Mouse (Mus musculus): ENCODE measurements around the gene Pttg1ip.

Pttg1ip gene

DNA sequence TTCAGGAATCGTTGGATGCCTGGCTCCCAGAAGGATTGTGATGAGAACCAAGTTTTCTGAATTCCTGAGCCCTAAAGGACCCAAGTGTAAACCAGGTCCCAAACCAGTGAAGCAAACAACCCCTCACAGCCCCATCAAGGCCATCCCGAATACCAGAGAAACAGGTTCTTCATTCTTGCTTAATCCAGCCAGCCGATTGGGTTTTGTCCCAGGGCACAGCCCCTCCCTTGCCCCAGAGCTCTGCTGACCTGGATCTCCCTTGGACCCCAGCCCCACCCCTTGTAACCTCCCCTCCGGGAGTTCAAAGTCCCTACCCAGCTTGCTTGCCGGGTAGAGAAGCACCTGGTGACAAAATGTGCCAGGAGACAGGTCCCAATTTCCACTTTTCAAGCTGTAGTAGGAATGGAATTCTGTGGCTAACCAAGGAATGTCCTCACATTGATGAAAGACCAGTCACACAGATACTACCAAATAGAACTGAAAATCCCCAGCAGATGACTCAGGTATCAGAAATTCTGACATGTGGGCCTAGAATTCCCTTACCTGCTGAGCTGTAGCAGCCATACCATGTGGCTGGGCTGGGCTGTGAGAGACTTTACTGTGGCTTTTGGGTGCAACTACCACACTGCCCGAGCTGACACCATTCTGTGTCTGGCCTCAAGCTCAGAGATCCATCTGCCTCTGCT, 11.4 kb upstream of the Pttg1ip start:
- no peak for DNase-seq

DNA sequence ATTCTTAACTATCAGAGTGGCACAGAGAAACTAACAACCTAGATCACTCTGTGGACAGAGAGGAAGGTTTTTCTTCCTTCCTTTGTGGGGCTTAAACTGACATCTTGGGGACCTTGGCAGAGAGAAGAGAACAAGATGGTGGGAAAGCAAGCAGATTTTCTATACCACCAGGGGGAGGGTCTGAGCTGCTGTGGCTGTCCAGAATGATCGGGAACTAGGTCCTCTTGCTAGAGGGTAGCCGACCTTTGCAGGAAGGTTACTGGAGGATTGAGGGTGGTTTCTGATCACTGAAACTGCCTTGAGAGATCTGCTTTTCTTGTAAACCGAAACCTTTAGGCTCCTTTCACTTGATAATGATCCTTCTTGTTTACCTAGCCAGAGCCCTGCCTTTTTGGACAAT, 9.3 kb upstream of the Pttg1ip start:
- DNase-seq, result peak; percentile 25

DNA sequence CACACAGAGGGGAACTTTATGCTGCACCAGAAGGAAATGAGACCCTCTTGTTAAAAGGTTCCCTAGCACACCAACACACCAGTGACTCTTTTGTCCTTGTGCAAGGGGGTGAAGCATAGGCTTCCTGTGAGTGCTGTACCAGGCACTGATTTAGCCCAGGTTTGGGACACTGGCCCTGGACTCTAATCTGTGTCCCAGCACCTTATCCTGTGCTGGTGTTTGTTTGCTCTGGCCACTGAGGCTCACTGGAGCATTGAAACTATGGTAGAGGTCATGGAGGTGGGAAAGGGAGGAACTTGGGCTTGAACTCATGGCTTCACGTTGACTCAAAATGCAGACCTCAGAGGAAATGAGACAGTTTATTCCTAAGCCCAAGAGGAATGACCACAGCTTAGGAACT, 8.4 kb upstream of the Pttg1ip start:
- DNase-seq, result no peak

DNA sequence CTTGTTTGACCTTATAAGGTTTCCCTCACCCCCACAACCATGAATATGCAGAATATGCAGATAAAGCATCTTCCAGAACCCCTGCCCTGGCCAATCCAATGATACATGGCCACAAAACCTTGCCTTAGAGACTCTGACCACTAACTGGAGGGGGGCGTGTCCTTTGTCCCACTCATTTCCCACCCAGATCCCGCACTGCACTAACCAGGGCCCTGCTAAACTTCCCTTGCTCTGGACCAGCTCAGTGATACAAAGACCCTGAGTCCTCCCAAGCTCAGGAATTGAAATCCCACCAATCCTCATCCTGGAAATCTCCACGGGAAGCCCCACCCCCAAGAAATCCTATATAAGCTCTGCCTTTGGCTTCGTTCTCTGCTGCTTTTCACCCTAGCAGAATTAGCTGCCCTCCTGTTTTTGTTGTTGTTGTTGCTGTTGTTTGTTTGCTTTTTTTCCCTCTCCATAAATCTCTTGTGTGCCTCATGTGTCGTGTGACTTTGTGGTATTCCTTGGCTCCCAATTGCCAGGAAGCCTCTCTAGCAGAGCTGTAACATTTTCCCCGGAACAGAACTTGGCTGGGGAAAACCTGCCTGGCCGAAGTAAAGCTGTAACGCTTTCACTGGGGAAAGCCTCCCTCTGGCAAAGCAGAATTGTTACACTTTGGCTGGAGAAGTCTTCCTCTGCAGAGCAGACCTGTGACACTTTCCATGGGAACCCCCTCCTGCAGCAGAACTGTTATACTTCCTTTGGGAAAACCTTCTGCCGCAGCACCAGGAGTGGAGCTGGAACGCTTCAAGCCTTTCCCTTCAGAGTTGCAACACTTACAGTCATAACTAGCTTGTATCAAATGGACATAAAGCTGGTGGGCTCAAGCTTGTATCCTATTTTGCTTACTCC, 1.2 kb upstream of the Pttg1ip start:
- no peak for DNase-seq

DNA sequence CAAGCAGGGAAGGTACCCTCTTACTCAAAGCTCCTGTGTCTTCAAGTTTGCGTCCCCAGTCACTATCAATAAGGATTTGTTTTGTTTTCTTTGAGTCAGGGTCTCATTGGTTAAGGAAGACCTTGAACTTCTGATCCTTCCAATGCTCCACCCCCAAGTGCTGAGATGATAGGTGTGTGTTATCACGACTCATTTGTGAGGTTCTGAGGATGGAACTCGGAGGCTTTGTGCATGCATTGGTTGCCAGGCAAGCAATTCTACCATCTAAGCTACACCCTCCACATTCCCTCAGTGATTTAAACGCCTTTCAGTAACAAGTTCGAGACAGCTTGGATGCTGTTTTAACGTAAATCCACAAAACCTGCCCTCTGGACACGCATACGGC, 505 bp upstream of the Pttg1ip start:
- DNase-seq, result no peak

DNA sequence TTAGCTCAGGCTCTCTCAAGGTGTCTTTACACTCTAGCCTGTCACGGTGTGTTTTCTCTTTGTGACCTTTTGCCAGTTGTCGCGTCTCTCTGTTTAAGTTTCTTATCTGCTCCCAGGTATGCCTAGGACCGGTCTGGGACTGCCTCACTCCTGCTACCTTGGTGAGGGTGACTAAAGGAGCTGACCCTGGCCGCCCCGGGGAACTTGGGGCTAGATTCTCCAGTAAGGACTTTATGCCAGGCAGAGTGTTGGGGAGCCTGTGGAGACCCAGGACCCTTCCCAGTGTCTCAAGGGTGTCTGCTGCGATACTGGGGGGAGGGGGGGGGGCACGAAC, 732 bp downstream of the Pttg1ip start:
- DNase-seq, result no peak

DNA sequence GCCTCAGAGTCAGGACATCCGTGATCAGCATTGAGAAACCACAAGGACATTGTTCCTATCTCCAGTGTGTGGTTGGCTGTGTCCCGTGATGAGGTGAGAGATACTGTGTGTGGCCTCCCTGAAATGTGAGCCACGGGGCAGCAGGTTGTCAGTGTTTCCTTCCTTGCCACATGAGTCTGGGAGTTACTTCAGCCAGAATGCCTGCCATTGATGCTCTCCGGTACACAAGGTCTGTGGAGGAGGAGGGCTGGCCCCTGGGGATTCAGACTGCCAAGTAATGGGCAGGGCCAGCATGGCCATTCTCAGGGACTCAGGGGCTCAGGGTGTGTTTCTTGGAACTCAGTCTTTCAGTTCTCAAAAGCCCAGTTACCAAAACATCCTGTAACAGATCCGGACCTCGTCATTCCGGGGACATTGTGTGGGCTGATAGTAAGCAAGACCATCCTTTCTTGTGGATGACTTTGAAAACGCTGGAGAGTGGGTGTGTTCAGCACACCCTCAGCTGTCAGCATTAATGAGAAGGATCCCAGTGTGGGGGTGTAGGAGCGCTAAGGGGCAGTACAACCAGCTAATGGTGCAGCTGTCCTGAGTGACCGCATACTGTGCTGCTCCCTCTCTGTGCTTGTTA, 2.4 kb downstream of the Pttg1ip start:
- peak; percentile 75 for DNase-seq

DNA sequence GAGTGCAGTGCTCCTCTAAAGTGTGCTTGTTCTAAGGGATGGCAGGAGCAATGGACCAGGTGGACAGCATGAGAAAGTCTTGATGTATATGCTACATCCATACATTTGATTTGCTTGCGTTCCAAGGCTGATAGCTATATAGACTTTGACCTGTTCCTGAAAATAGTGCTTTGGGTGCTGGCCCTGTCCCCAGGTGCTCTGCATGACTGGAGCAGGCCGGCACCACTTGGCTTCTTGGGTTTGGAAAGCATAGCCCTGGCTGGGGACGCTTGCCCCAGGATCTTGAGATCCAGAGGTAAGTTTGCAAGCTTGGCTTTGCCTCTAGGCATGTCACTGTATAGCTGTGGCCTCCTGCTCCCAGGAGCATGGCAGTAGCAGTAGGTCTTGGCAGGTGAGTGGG, 5.1 kb downstream of the Pttg1ip start:
- DNase-seq, result no peak

DNA sequence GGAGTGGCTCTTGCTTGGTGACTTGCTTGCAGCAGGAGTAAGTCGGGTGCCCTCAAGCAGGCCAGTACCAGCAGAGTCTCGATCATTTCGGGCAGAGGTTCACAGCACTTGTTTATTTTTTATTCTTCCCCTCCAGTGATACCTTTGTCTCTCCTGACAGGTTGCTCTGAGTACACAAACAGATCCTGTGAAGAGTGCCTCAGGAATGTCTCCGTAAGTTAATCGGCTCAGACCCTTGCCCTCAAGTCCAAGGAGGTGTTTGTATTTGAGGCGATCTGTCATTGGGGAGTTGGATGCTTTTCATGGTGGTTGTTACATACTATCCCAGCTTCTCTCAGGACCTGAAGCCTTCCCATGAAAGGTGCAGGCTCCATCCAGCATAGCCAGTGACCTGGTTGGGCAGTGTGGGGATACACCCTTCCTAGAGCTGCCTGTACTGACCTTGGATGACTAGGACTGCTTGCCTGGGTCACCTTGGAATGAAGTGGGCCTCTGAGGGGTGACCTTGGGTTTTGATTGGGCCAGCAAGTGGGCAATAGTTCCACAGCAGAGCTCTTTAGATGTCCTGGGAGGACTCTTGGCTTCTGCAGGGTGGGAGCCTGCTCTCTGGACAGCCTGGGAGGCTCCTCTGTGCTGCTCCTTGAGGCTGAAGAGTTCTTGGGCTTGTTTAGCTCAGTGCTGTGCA, 5.7 kb downstream of the Pttg1ip start:
- DNase-seq, result no peak

DNA sequence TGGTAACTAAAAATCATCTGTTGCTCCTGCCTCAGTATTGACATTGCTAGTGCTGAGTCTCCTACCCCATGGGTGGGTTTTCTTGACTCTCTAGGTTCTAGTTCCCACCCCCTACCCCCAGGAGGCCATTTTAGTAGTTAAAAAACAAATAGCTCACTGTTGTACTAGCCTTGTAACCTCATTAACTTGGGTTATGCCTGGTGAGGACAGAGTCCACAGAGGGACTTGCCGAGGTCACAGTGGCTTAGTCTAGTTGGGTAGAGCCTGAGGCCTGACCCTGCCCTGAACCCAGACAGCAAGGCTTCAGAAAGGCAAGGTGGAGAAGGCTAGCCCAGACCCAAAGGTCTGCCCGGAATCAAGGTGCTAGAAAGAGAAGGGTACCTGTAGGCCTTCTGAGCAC, 6.5 kb downstream of the Pttg1ip start:
- DNase-seq, result no peak

DNA sequence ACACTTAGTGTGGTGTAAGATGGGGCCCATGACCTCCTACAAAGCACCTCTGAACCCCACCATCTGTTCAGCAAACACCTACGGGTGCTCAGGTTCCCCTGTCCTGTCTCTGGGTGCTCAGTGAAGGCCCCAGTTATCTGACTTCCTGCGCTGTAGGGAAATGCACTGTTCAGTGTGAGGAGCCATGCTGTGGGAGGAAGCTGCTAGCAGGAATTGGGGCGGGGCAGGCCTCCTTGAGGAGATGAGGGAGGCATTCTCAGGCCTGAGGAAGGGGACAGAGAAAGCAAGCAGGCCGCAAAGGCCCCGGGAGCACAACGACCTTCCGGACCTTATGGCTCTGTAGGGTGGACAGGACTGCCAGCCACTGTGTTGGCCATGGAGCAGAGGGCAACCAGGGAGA, 7.6 kb downstream of the Pttg1ip start:
- no peak for DNase-seq

DNA sequence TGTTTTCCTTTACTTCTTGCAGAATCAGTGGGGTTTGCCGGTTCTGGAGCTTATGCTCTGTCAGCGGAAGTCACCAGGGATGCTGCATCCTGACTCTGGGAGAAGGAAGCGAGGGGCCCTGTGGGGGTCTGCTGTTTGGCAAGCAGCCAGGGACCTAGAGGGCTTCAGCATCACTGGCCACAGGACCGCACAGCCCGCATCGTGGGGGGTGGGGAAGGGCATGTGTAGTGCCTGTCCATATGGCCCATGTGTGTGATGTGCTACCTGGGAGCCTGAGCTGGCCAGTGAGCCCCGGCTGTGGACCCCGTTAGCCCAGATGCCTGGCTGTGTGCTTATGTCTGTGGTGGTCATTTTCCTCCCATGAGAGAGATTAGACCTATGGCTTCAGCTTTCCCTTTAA, 8.2 kb downstream of the Pttg1ip start:
- no peak for DNase-seq

DNA sequence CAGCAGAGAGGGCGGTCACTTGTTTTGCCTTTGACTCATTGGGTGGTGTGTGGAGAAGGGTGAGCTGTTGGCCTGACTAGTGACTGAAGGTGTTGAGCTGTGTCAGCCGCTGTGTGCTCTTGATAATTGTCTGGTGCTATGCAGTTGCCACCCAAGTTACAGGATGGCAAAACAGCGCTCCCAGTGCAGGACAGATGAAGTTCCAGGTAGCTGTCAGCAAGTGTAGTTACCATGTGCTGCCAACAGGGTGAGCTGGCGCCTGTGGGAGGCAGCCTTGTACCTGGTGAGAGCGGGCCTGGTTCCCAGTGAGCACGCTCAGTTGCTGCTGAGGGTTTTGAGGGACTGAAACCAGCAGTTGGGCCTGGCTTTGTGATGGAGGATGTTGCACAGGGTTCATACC, 9.3 kb downstream of the Pttg1ip start:
- peak; percentile 67 for DNase-seq

DNA sequence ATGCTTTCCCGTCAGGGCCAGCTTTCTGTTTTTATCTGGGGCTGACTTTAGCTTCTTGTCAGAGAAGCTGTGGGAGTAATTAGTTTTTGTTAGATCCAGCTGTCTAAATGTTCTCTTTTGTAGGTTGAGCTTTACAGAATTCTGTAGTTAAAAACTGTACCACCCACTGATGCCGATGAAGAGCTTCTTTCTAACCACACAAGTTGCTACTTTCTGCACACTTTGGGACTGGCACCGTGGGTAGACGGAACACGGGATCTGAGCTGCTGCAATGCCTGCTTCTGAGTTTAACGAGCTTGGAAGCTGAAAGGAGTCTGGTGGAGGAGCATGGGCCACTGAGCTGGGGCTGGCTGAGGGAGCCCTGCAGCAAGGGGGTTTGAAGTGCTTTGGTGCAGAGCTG, 10.0 kb downstream of the Pttg1ip start:
- DNase-seq, result no peak

DNA sequence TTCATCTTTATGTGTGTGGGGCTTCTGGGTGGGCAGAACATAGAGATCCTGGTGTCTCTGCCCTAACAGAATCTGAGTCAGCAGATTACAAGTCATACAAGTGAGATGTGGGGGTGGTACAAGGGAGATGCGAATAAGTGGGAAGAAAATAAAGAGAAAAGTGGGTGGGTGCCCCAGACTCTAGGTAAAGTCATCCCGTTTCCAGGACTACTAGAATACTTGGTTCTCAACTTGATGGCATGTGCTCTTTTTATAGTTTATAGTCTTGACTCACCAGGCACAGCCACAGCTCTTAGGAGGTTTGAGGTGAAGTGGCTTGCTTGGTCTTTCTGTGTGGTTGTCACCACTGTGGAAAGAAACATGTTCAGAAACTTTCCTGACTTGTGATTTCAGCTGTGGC, 14.5 kb downstream of the Pttg1ip start:
- DNase-seq, result no peak

DNA sequence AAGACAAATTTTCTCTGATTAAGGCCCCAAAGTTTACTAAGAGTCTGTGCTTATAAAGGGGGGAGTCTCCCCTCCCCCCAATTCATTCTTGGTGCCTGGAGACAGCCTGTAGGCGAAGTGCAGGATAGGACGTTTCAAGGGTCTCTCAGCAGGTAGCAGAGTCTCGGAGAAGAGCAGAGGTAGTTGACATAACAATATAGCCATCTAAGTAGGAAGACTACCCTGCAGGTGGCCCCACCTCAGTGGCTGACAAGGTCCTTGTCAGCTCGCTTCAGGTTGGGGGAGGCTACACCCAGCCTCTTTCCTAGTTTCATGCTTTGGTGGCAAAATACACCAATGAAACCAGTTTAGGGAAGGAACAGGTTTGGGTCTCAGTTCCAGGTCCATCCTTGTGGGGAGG, 21.5 kb downstream of the Pttg1ip start:
- DNase-seq, result no peak

DNA sequence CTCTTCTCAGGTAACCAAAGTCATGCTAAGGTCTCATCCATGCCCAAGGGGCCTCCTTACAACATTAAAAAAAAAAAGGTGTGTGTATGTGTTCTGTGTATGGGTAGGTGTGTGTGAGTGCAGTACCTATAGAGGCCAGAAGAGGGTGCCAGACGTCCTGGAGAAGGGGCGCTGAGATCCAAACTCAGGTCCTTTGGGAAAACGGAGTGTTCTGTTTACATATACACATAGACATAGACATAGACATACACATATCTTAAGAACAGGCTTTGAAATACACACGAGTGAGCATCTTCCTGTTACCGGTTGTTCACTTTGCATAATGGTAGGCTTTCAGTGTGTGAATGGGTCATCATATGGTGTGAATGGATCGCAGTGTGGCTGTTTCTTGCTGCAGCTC, 22.6 kb downstream of the Pttg1ip start:
- DNase-seq, result no peak

DNA sequence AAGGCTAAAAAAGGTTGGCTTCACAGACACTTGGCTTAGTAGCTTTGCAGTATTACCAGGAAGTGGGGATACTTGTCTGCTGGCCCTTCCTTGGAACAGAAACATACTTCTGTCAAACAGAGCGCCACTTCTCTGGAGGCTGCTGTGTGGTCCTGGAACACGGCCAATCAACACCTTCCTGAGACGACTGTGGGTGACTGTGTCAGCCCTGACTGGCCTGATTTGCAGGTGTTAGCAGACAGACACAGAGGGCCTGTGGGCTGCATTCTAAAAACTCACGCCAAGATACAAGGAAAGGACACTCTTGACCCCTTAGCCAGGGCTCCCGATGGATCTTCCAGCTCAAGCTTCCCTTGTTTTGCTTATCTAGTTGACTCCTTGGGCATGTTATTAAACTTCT, 23.4 kb downstream of the Pttg1ip start:
- DNase-seq, result peak; percentile 61

DNA sequence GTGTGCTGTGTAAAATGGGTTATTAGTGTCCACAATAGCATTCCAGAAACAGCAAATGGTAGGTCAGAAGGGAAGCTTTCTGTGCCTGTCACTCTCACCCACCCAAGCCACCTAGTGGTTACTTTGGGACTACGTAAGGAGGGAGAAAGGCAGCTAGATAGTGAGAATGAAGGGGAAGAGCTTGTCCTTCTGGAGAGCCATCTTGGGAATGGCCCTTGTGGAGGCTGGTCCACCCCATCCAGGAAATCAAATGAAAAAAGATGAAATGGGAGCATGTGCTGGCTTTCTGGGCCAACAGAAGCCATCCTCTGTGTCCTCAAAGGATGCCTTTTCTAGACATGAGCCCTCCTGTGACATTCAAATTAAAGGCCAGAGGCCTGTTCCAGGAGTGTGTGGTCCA, 23.8 kb downstream of the Pttg1ip start:
- DNase-seq, result peak; percentile 51

DNA sequence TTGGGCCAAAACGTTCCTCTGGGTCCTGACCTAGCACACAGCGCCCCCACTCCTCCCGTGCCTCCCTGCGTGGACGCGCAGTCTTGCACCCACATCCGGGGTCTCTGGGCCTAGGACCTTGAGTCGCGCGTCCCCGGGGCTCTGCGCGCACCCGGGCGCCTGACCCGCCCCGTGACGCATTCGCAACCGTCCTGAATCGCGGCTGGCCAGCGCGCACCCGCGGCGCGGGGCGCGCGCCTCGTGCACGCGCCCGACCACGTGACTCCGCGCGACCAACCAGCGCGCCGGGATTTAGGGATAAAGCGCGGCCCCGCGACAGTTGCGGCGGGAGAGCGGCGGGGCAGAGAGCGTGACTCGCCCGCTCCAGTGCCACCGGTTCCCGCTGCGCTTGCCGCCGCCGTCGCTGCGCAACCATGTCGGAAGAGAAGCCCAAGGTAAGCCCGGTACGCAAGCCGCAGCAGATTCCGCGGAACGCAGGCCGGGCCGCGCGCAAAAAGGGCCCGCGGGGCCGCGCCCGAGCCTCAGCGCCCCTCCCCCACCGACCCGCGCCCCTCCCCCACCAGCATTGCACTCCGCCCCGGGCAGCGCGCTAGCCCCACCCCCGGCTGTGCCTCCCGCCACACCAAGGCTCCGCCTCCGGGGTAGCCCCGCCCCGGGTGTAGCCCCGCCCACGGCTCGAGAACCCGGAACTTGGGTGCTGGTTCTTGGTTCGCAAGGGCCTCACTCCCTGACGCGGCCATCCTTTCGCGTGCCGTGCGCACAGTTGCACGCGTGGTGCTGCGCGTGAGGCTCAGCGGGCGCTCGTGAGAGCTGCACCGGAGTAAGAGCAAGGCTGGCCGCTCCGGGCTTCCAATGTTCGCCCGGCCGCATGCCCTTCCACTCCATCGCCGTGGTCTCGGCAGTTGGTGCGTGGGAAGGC, 24.6 kb downstream of the Pttg1ip start, which contains the start of the genes Sumo3 and Gm49325:
Gene Sumo3, plus strand, starts transcription at position 190 of the 919 bp plus-strand sequence.
Gene Gm49325, plus strand, starts transcription at position 290 of the 919 bp plus-strand sequence.
- peak; percentile 98 for DNase-seq

DNA sequence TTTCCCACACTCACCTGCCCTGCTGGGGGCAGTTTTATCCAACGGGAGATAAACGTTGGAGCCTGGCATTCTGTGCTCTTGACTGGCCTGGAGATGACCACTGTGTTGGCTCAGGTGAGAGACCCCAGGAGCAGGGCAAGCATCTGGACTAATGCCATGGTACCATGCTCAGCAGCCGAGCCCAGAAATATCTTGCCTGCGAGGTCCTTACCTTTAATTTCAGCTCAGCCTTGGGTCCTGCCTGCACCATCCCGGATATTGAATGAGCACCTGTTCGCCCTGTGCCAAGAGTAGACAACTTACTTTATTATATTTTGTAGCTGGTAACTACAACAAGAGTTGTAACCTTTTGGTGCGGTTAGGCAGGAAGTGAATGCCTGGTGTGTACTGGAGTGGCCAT, 25.3 kb downstream of the Pttg1ip start:
- peak; percentile 28 for DNase-seq

DNA sequence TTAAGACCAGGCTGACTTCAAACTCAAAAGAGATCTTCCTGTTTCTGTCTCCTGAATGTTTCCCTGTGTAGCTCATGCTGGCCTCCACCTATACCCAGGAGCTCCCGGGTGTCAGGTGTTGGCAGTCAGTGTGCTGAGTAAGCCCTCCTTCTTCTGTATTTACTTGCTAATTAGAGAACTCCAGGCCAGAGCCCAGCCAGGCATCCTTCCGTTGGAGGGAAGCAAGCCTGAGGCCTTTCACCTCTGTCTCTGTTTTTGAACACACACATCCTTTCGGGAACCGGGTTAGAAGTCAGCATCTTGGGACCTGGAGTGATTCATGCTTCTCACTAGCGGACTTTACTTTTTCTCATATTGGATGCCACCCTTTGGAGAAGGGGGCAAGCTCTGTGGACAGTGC, 25.9 kb downstream of the Pttg1ip start:
- DNase-seq, result no peak

All from lung, postnatal 36 days (tissue).